Mouse (Mus musculus): ENCODE data around the gene Slc22a17. TPM values are rescaled to one million over a fixed set of nuclear protein-coding genes. Genes with fewer than 3 reads are reported as not detected.

The Slc22a17 gene
- polyA plus RNA-seq, 1 experiment, result not detected

DNA sequence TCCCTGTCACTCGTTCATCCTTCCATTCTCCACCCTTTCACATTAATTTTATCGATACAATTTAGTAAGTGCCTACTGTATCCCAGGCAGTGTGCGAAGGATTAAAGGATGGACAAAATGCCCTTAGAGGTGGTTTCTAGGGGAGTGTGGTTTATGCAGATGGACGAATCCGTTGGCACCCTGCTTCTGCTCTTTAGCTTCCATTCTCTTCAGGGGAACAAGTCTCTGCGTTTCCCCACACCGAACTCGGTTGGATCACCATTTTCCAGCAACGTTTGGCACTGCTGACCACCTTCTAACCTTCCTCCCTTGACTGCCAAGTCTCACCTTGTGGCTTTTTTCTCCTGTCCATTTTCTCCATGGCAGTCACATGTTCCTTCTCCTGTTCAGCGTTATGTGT lies 411 bp upstream of the Slc22a17 start:
- Histone ChIP-seq H3K27ac (ENCODE audit: insufficient read depth, low read depth, low read length) (peak overlapping the region; percentile 97), H3K4me3 (ENCODE audit: insufficient read depth, low read depth, low read length) (peak overlapping the region; percentile 76), H3K4me1 (ENCODE audit: control insufficient read depth, insufficient read depth, low read length) (peaks cover 25% of the 10 kb centered on the region)
- WGBS, result 12% methylated on average over 10 of the region's 10 CpGs
- no peak for TF ChIP-seq POLR2A (IDR thresholded peaks at IDR 0.05; ENCODE audit: insufficient read depth, low read depth, low read length)
- no peak for TF ChIP-seq CTCF (IDR thresholded peaks at IDR 0.05; ENCODE audit: insufficient read depth, low read depth, low read length)

- WGBS, result 3% methylated on average over 59 of the region's 69 CpGs
- Histone ChIP-seq H3K4me3 (ENCODE audit: insufficient read depth, low read depth, low read length) (peak overlapping the region; percentile 76), H3K27ac (ENCODE audit: insufficient read depth, low read depth, low read length) (peak overlapping the region; percentile 97), H3K4me1 (ENCODE audit: control insufficient read depth, insufficient read depth, low read length) (peaks cover 31% of the 10 kb centered on the region)
- TF ChIP-seq CTCF (IDR thresholded peaks at IDR 0.05; ENCODE audit: insufficient read depth, low read depth, low read length), result no peak
- TF ChIP-seq POLR2A (IDR thresholded peaks at IDR 0.05; ENCODE audit: insufficient read depth, low read depth, low read length), result no peak
Measured at GRCm38 (mm10) chr14:54912109-54912850, 652 bp downstream of the Slc22a17 start.

GRCm38 (mm10) chr14:54908682-54909081 lies 4.2 kb downstream of the Slc22a17 start:
- Histone ChIP-seq H3K4me1 (ENCODE audit: control insufficient read depth, insufficient read depth, low read length) (peaks cover 33% of the 10 kb centered on the region), H3K4me3 (ENCODE audit: insufficient read depth, low read depth, low read length) (no peak overlapping the region), H3K27ac (ENCODE audit: insufficient read depth, low read depth, low read length) (peak overlapping the region; percentile 48; the same call in 1 of the 2 replicates)
- WGBS, result 71% methylated on average over 7 of the region's 7 CpGs
- TF ChIP-seq POLR2A (IDR thresholded peaks at IDR 0.05; ENCODE audit: insufficient read depth, low read depth, low read length) (no peak), CTCF (IDR thresholded peaks at IDR 0.05; ENCODE audit: insufficient read depth, low read depth, low read length) (no peak)

GRCm38 (mm10) chr14:54903641-54904040 lies 9.3 kb downstream of the Slc22a17 start:
- Histone ChIP-seq H3K4me3 (ENCODE audit: insufficient read depth, low read depth, low read length) (no peak overlapping the region), H3K4me1 (ENCODE audit: control insufficient read depth, insufficient read depth, low read length) (peaks cover 13% of the 10 kb centered on the region; the same call in 1 of the 2 replicates), H3K27ac (ENCODE audit: insufficient read depth, low read depth, low read length) (no peak overlapping the region)
- WGBS, result 63% methylated on average over 4 of the region's 4 CpGs
- TF ChIP-seq POLR2A (IDR thresholded peaks at IDR 0.05; ENCODE audit: insufficient read depth, low read depth, low read length) (no peak), CTCF (IDR thresholded peaks at IDR 0.05; ENCODE audit: insufficient read depth, low read depth, low read length) (no peak)

- no peaks in the 10 kb centered on the region; the same call in 1 of the 2 replicates for H3K4me1 ChIP-seq (ENCODE audit: control insufficient read depth, insufficient read depth, low read length)
- no peak overlapping the region for H3K27ac ChIP-seq (ENCODE audit: insufficient read depth, low read depth, low read length)
- H3K4me3 ChIP-seq (ENCODE audit: insufficient read depth, low read depth, low read length), result no peak overlapping the region
- 2% methylated on average over 3 of the region's 3 CpGs for WGBS
- TF ChIP-seq CTCF (IDR thresholded peaks at IDR 0.05; ENCODE audit: insufficient read depth, low read depth, low read length) (no peak), POLR2A (IDR thresholded peaks at IDR 0.05; ENCODE audit: insufficient read depth, low read depth, low read length) (no peak)
Measured at GRCm38 (mm10) chr14:54900383-54900782, 12.5 kb downstream of the Slc22a17 start.

- TF ChIP-seq CTCF (IDR thresholded peaks at IDR 0.05; ENCODE audit: insufficient read depth, low read depth, low read length) (no peak), POLR2A (IDR thresholded peaks at IDR 0.05; ENCODE audit: insufficient read depth, low read depth, low read length) (no peak)
- H3K4me1 ChIP-seq (ENCODE audit: control insufficient read depth, insufficient read depth, low read length), result no peaks in the 10 kb centered on the region
- H3K27ac ChIP-seq (ENCODE audit: insufficient read depth, low read depth, low read length), result no peak overlapping the region
- WGBS, result 41% methylated on average over 2 of the region's 2 CpGs
- H3K4me3 ChIP-seq (ENCODE audit: insufficient read depth, low read depth, low read length), result no peak overlapping the region
Measured at GRCm38 (mm10) chr14:54897445-54897844, 15.5 kb downstream of the Slc22a17 start.

DNA sequence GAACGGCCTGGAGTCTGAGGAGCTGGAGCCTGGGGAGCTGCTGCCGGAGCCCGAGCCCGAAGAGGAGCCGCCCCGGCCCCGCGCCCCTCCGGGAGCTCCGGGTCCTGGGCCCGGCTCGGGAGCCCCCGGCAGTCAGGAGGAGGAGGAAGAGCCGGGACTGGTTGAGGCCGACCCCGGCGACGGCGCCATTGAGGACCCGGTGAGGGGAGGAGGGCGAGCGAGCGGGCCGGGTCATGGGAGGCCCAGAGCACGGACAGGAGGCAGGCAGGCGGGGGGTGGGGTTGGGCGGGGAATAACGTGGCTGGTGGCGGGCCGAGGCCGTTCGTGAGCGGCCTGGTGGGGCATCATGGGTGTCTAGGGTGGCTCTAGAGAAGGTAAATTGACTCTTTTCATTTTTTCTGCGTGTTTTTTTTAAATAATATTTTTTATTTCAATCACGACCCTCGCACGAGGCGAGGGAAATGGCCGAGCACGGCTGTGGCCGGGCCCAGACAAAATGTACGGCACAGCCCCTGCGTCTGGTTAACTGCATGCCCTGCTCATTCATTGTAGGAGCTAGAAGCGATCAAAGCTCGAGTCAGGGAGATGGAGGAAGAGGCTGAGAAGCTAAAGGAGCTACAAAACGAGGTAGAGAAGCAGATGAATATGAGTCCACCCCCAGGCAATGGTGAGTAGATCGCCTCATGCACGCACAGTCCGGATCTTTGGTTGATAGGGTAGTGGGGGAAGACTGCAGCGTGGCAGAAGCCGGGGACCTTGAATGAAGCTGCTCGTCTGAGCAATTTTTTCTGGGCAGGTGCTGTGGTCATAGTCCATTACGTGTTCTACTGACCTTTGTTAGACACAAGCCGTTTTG lies 18.4 kb downstream of the Slc22a17 start:
- Histone ChIP-seq H3K27ac (ENCODE audit: insufficient read depth, low read depth, low read length) (peak overlapping the region; percentile 33; the same call in 1 of the 2 replicates), H3K4me3 (ENCODE audit: insufficient read depth, low read depth, low read length) (peak overlapping the region; percentile 73), H3K4me1 (ENCODE audit: control insufficient read depth, insufficient read depth, low read length) (no peaks in the 10 kb centered on the region)
- TF ChIP-seq POLR2A (IDR thresholded peaks at IDR 0.05; ENCODE audit: insufficient read depth, low read depth, low read length) (no peak), CTCF (IDR thresholded peaks at IDR 0.05; ENCODE audit: insufficient read depth, low read depth, low read length) (no peak)
- under 1% methylated on average over 54 of the region's 54 CpGs for WGBS

GRCm38 (mm10) chr14:54893651-54894181 lies 19.2 kb downstream of the Slc22a17 start:
- TF ChIP-seq CTCF (IDR thresholded peaks at IDR 0.05; ENCODE audit: insufficient read depth, low read depth, low read length) (no peak), POLR2A (IDR thresholded peaks at IDR 0.05; ENCODE audit: insufficient read depth, low read depth, low read length) (peak; percentile 42; the same call in 1 of the 2 replicates)
- under 1% methylated on average over 38 of the region's 38 CpGs for WGBS
- Histone ChIP-seq H3K27ac (ENCODE audit: insufficient read depth, low read depth, low read length) (peak overlapping the region; percentile 87), H3K4me1 (ENCODE audit: control insufficient read depth, insufficient read depth, low read length) (no peaks in the 10 kb centered on the region), H3K4me3 (ENCODE audit: insufficient read depth, low read depth, low read length) (peak overlapping the region; percentile 73)
